Mouse (Mus musculus) C2C12 (cell line): ENCODE measurements around the gene Mrps18c.

ENCODE experiments used
- CTCF ChIP-seq: IDR thresholded peaks from one replicate; pipeline ENCODE4 v1.5.1; 2011; ENCODE audit not compliant: control insufficient read depth, insufficient read depth, insufficient read length
- MAX ChIP-seq: IDR thresholded peaks from one replicate; pipeline ENCODE4 v1.6.1; 2011; ENCODE audit warnings: mild to moderate bottlenecking, control low read depth
- MYOD1 ChIP-seq: IDR thresholded peaks from one replicate; pipeline ENCODE4 v1.6.1; 2011; ENCODE audit warnings: low read depth; ENCODE audit not compliant: control insufficient read depth, insufficient read length
- MYOG ChIP-seq: IDR thresholded peaks from one replicate; pipeline ENCODE4 v1.6.1; 2011; ENCODE audit not compliant: control insufficient read depth, insufficient read length; ENCODE audit errors: extremely low read depth

DNA sequence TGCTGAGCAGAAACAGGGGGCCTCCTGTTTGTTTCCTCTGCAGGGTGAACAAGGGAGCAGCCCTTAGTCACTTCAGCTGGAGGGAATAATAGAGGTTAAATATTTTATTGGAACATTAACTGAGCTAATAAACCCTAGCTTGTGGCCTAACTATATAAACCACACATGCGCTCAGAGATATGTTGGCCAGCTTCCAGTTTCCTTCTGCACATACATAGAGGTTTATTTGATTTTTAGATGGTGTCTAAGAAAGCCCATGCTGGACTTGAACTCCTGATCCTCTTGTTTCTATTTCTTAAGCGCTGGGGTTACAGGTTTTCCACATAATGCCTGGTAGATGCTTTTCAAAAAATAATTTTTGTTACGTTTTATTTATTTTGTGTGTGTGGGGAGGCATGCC, 46.1 kb downstream of the Mrps18c start:
- no peak for TF ChIP-seq CTCF
- no peak for TF ChIP-seq MYOG
- TF ChIP-seq MAX = no peak
- no peak for TF ChIP-seq MYOD1
